Mouse (Mus musculus) liver, adult 2 months (tissue): ENCODE measurements at regions not wholly inside any gene's neighbourhood (a gene's known extent, or its start where the extent isn't known, plus 50 kb on each side); places are given as distances from the start of the nearest gene placed in this dataset.

Experiments
- CTCF ChIP-seq: fragments of 200-500 bp; IDR thresholded peaks from 2 replicates; pipeline ENCODE4 v1.5.1; 2011; ENCODE audit warnings: low read depth, low read length, control low read depth
- POLR2A ChIP-seq: fragments of 200-500 bp; IDR thresholded peaks from 2 replicates; pipeline ENCODE4 v1.6.1; 2011; ENCODE audit warnings: low read length, control low read depth; ENCODE audit not compliant: insufficient read depth; ENCODE audit errors: extremely low read depth

DNA sequence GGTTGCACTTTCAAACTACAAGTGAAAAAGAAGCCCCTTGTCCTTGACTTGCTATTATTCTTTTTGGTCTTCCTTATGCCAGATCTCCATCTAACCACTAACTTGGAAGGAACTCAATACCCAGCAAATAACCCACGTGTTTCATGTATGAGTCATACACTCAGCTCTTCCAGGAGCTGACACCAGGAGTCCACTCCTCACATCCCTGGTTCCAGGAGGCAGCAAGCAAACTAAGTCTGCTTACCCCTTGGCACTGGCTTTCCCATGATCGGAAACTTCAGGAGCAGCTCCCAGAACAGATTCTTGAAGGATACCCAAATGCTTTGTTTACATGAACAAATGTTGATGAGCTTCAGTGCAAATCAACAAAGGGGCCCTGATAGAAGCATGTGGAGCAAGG is 421.1 kb upstream of the 3110018I06Rik start:
- TF ChIP-seq CTCF (no peak), POLR2A (no peak)
